Mouse (Mus musculus): ENCODE measurements around the gene Krt83.
A peak's percentile ranks its signal among the peaks of the same experiment; 100 is the strongest.

Gene Krt83

GRCm38 (mm10) chr15:101472952-101473528 is 18.3 kb downstream of the Krt83 start, which contains the start of gene Krt86:
TSS of gene Krt86 (plus strand) at chr15:101473478.
- peak; percentile 25 for DNase-seq (ENCODE audit: low read depth)

- DNase-seq (ENCODE audit: low read depth) = no peak
These were observed 22.2 kb downstream of the Krt83 start for GRCm38 (mm10) chr15:101469093-101469492.

- no peak for DNase-seq (ENCODE audit: low read depth)
These were observed 27.7 kb downstream of the Krt83 start, which contains the start of gene Krt81 for GRCm38 (mm10) chr15:101463651-101464050. TSS of gene Krt81 (minus strand) at chr15:101463751.

- DNase-seq (ENCODE audit: low read depth) = no peak
These were observed 32.0 kb downstream of the Krt83 start for GRCm38 (mm10) chr15:101459283-101459682.

- DNase-seq (ENCODE audit: low read depth) = no peak
These were observed 32.9 kb downstream of the Krt83 start for GRCm38 (mm10) chr15:101458361-101458930.

- no peak for DNase-seq (ENCODE audit: low read depth)
These were observed 35.4 kb downstream of the Krt83 start for GRCm38 (mm10) chr15:101455891-101456290.

GRCm38 (mm10) chr15:101455292-101455691 is 36.0 kb downstream of the Krt83 start:
- DNase-seq (ENCODE audit: low read depth) = no peak

- DNase-seq (ENCODE audit: low read depth) = no peak
These were observed 36.5 kb downstream of the Krt83 start for GRCm38 (mm10) chr15:101454774-101455173.

GRCm38 (mm10) chr15:101453093-101453736 is 38.1 kb downstream of the Krt83 start:
- DNase-seq (ENCODE audit: low read depth) = peak; percentile 62

GRCm38 (mm10) chr15:101447444-101447843 is 43.9 kb downstream of the Krt83 start, which contains the start of gene Krt88:
TSS of gene Krt88 (plus strand) at chr15:101447744.
- no peak for DNase-seq (ENCODE audit: low read depth)

- no peak for DNase-seq (ENCODE audit: low read depth)
These were observed 44.7 kb downstream of the Krt83 start for GRCm38 (mm10) chr15:101446572-101446971.

- no peak for DNase-seq (ENCODE audit: low read depth)
These were observed 50.5 kb downstream of the Krt83 start for GRCm38 (mm10) chr15:101440837-101441236.

- no peak for DNase-seq (ENCODE audit: low read depth)
These were observed 52.8 kb downstream of the Krt83 start, which contains the start of gene Krt87 for GRCm38 (mm10) chr15:101438555-101438954. TSS of gene Krt87 (minus strand) at chr15:101438804.

- no peak for DNase-seq (ENCODE audit: low read depth)
These were observed 54.7 kb downstream of the Krt83 start for GRCm38 (mm10) chr15:101436611-101437010.
